Mouse (Mus musculus): Measurements from ENCODE around the gene Psmd10.

The Psmd10 gene

DNA sequence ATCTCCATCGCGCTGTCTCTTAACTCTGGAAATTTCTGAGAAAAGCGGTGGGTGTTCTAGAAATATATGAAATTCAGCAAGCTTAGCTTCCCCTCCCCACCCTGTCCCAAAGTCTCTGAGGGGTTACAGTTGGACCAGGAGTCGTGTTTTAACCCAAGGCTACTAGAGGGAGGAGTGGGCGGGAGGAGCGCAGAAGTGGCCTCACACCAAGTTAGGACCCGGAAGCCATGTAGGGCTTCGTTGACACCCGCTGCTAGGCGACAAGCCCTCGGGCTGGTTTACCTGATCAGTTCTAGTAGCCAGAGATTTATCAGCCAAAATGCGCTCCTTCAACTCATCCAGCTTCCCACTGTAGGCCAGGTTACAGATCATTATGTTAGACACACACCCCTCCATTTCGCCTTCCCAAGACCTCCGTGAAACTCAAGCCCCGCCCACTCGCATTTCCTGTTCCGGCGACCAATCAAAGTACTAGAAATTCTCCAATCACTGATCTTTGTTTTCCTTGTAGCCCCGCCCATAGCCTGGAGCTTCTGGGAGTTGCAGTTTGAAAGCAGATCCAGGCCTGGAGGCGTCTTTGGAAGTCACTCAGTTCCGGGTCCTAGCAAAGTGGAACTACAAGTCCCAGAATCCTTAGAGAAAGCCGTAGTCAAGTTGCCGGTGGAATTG lies at the start of gene Psmd10, which contains the start of gene Atg4a:
Gene Psmd10 (minus strand): TSS at position 457 of the 669 bp plus-strand sequence.
Gene Atg4a (plus strand): TSS at position 636 of the 669 bp plus-strand sequence.
- peak; percentile 94 for DNase-seq (ENCODE audit: low read depth, low spot score)

DNA sequence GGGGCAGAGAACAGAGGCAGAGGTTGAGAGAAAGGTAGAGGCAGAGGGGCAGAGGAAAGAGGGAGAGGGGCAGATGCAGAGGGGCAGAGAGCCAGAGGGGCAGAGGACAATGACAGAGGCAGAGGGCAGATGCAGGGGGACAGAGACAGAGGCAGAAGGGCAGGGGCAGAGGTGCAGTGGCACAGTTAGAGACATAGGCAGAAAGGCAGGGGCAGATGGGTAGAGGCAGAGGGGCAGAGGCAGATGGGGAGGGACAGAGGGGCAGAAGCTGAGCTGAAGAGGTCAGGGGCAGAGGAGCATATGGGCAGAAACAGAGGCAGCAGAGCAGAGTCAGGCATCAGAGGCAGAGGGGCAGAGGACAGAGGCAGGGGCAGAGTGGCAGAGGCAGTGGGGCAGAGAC lies 42.4 kb upstream of the Psmd10 start:
- no peak for DNase-seq (ENCODE audit: low read depth, low spot score)

DNA sequence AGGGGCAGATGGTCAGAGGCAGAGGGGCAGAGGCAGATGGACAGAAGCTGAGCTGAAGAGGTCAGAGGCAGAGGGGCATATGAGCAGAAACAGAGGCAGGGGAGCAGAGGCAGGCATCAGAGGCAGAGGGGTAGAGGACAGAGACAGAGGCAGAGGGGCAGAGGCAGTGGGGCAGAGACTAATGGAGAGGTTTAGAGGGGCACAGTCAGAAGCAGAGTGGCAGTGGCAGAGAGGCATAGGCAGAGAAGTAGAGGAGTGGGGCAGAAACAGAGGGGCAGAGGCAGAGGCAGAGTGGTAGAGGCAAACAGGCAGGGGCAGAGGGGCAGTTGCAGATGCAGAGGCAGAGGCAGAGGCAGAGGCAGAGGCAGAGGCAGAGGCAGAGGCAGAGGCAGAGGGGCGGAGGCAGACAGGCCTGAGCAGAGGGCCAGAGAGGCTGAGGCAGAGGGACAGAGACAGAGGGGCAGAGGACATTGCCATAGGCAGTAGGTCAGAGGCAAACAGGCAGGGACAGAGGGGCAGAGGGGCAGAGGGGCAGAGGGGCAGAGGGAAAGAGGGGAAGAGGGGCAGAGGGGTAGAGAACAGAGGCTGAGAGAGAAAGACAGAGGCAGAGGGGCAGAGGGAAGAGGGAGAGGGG lies 41.5 kb upstream of the Psmd10 start:
- DNase-seq (ENCODE audit: low read depth, low spot score) = no peak

DNA sequence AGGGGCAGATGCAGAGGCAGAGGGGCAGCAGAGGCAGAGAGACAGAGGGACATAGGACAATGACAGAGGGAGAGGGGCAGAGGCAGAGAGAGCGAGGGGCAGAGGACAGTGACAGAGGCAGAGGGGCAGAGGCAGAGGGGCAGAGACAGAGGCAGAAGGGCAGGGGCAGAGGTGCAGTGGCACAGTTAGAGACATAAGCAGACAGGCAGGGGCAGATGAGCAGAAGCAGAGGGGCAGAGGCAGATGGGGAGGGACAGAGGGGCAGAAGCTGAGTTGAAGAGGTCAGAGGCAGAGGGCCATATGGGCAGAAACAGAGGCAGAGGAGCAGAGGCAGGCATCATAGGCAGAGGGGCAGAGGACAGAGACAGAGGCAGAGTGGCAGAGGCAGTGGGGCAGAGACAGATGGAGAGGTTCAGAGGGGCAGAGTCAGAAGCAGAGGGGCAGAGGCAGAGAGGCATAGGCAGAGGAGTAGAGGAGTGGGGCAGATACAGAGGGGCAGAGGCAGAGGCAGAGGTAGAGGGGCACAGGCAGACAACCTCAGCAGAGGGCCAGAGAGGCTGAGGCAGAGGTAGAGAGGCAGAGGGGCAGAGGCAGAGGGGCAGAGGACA lies 40.5 kb upstream of the Psmd10 start:
- no peak for DNase-seq (ENCODE audit: low read depth, low spot score)

DNA sequence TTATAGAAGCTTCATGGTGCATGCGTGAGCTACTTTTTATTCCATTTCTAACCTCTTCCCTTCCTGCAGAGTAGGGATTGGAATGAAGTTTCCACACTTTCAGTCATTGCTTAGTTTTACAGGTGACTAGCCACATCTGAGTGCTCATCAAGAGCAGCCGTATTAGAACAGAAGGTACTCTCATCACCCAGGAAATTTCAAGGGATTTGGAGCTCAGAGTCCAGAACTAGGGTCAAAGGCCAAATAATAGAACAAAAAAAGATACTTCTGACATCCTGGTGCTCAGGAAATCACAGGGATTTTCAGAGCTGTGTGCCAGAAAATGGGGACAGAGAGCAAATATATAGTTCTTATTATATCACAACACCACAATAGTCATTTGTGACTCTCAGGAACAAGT lies 28.7 kb upstream of the Psmd10 start:
- no peak for DNase-seq (ENCODE audit: low read depth, low spot score)

DNA sequence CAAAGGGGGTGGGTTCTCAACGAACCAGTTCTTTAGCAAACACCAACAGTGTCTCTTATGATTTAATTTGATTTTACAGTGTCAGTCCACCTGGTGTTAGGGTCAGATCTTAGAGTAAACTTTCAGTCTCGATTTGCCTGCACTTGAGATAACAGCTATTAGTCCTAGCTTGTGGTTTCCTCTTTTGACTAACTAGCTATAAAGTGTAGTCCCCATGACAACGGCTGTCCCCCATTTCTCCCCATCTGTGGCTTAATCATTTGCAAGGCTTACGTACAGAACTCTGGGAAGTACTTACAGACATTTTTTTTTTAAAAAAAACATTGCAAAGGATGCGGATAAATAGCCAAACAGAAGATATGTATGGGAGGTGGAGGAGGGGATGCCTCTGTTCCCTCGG lies 28.3 kb upstream of the Psmd10 start:
- no peak for DNase-seq (ENCODE audit: low read depth, low spot score)

DNA sequence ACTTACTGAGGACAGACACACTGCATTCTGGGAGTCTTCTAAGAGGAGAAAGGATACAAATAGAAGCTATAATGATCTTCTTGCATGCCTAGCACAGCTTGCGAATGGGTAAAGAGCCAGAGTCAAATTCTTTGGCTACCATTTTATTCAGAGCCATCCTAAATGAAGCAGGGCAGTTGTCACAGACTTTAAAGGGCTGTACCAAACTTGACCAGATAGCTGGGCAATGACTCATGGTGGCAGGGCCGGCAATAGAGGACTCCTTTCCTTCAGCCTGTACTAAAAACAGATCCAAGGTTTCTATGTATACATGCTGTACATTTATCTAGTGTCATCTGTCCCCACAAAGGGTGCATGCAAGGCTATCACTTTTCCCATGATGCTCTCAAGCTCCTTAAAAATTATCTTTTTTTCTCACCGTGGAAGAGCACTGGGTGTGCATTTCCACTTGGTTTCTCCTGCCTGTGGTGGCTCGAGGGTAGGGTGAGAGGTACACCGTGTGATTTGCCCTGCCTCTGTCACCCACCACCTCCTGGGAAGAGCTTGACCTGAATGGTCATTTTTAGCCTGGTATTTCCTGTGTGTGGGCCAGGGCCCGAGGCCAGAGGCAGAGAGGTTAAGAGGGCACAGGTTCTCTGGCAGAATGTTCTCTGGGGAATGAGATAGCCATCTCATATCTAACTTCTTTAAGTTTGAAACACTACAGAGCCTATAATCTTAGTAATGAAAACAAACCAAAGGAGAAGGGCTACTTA lies 26.9 kb upstream of the Psmd10 start:
- DNase-seq (ENCODE audit: low read depth, low spot score) = no peak

DNA sequence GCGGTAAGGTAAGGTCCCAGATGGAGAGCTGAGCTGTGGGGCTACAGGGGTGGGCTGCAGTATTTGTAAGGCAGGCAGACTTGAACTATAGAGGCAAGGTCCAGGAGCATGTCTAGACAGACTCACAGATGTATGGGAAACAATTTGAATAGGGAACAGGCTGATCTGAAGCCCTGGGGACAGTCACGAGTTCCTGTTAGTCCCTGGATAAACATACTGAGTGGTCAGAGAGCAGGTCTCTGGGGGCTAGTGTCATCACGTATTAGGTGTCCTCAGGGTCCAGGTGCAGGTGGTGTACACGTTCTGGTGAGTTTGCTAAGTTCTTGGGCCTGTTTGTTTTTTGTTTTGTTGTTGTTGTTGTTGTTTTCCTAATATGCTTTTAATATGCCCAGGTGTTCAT lies 23.6 kb upstream of the Psmd10 start:
- no peak for DNase-seq (ENCODE audit: low read depth, low spot score)

DNA sequence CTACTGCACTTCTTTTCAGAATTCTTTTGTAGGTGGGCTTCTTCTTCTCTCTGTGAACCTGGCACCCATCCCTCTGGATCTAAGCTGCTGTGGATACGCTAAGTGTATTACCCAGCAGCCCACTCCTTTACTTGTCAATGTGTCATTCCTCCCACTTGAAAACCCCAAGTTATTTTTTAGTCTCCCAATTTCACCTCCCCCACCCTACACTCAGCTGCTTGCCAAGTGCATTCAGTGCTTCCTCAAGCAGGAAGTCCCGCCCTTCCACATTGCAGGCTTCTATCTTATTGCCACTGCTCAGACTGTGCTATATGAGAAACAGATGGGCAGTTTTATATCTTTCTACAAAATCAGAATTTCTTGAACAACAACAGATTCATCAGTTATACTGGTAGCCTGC lies 23.0 kb upstream of the Psmd10 start:
- DNase-seq (ENCODE audit: low read depth, low spot score) = no peak

DNA sequence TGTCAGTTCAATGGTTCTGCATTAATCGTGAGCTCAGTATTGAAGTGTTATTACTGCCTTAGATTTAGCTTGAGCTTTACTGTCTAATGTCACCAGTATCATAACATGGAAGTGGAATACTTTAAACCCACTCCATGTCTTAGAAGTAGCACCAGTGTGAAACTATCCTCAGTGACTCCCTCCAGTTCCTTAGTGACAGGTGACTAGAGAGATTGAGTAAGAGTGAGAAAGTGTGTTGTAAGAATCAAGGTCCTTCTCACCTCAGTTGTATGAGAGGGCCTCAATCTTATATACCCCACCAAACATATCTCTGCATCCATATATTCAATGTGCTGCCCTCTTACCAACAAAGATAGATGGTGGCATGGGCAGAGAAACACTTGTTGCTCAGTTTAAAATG lies 22.4 kb upstream of the Psmd10 start:
- DNase-seq (ENCODE audit: low read depth, low spot score) = no peak

DNA sequence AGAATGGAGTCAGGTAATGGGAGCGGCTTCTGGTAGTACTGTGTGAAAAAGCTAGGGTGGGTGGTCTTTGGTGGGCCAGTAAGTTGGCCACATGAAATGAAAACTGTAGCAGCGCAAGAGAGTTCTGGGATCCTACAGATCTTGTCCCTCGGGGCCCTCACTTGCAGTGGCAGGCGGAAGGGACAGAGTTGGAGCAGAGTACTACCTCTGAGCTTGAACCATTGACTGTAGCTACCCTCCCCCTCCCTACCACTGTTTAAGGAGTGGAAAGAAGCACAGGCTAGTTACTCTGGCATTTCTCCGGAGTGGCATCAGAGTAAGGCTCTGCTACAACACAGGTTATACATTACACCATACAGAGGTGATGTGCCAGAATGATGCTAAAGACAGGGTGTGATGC lies 431 bp upstream of the Psmd10 start:
- DNase-seq (ENCODE audit: low read depth, low spot score) = no peak

DNA sequence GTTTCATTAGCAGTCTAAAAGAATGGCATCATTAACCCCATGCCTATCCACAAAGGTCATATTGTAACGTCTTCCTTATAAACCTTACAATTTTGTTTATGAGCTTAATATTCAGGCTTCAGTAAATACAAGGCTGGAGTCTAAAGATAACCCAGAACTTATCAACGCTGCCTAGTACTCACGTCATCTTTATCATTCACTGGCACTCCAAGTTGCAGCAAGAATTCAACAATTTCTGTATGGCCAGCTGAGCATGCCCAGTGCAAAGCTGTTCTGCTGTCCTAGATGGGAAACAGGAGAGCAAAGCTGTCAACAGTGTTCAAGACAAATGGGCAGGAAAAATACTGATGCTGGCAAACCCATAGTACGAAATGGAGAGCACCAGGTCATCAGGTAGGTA lies 2.9 kb downstream of the Psmd10 start:
- no peak for DNase-seq (ENCODE audit: low read depth, low spot score)

DNA sequence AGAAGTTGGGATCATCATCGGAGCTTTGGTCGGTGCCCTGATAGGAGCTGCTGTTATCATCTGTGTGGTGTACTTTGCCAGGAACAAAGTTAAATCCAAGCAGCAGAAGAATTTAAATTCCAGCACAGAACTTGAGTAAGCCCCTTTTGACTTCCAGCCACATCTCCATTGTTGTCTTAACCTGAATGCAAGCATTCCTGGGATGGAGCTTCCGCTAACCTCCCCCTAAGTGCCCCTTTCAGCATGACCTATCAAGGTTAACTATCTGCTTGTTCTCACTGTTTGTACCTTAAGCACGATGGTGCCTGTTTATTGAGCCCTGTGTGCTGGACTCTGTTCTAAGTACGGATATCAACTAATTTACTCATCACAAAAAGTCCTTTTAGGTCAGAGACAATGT lies 20.3 kb downstream of the Psmd10 start:
- no peak for DNase-seq (ENCODE audit: low read depth, low spot score)

DNA sequence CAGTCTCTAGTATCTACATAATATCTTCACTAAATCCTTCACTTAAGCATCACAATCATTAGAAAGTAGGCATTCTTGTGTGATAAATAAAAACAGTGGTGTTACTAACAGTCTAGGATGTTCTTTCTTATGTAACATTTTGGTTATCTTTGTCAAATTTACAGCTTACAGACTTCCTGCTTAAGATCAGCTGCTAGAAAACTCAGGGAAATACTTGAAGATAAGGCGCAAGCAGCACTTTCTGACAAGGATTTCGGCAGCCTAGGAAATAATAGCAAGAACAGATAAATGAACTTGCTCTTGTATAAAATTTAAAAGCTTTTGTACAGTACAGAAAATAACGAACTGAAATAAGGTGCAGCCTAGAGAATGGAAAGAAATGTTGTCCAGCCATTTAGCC lies 23.3 kb downstream of the Psmd10 start:
- DNase-seq (ENCODE audit: low read depth, low spot score) = no peak

DNA sequence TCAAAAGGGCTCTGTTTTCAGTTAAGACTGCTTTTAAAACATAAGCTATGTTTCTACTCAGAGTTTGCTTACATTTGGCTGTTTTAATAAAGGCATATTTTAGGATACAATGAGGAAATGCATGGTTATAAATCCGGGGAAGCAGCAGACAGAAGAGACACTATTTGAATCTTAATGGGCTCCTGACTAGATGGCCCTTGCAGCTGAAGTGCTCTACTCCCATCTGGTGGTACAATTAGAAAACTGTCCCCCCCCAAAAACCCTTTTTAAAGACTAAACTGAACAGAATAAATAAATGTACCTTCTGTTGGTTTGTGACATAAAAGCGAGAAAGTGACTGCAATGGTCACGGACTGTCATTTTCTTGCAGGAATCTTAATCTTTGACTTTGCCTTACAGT lies 24.5 kb downstream of the Psmd10 start:
- no peak for DNase-seq (ENCODE audit: low read depth, low spot score)

DNA sequence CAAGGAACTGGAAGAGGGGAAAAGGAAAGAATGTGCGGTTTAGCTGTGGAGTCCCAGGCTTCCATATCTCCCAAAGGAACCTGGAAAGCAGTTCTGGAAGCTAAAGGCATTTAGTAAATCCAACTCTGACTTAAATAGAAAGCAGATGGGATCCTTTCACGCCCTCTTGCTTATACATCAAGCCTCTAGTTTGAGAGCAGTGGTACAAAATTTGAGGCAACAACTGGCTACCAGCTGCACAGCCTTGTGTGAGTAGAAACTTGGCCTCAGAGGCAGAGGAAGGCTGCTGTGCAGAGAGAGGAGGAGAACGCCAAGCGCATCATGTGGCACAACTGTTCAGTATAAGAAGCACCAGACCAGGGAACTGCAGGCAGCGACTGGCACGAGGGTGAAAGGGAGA lies 35.2 kb downstream of the Psmd10 start:
- no peak for DNase-seq (ENCODE audit: low read depth, low spot score)

DNA sequence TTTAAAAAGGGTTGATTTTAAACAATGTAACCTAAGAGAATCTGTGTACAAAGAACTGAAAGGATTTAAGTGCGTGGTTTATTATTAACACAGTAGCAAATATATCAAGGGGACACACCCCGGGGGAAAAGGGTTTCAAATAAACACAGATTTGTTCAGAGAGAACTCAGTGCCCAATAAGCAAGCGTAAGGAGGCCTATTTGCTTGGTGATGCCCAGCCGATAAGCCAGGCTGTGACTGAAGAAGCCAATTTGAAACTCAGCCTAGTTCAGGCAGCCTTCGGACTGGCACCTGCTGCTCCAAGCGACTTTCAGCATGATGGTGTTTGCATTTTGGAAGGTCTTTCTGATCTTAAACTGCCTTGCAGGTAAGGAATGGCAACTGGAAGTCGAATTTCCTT lies 49.2 kb downstream of the Psmd10 start, which contains the start of gene Vsig1:
Gene Vsig1 (plus strand): TSS at position 249 of the 400 bp plus-strand sequence.
- no peak for DNase-seq (ENCODE audit: low read depth, low spot score)

DNA sequence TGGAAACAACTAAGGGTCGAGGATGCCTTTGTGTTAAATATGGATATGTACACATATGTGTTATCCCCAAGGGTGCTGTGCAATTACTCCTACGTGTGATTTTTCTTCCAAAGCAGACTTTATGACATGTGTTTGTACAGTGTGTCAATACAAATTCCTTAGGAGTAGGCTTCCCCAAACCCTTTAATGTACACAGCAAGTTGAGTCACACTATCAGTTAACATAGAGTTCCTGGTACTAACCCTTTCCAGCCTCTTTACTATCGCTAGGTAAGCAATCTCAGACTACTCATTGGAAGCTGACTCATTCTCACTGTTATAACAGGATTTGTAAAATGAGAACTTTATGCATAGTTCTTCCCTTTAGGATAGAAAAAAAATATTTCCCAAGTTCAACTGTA lies 53.0 kb downstream of the Psmd10 start:
- no peak for DNase-seq (ENCODE audit: low read depth, low spot score)
